Mouse (Mus musculus) heart, embryonic 10.5 days (tissue): ENCODE results near the gene Serpine2. TPM values are rescaled to one million over a fixed set of nuclear protein-coding genes. Genes with fewer than 3 reads are reported as not detected.

Experiments used
- DNase-seq: peaks from one replicate; pipeline ENCODE4 v3.0.0-alpha.2; 2017; ENCODE audit warnings: low spot score
- H3K27ac ChIP-seq: fragments of 300-500 bp; sonication (generic); 2 replicates; pipeline ENCODE4 v1.5.1; 2016; ENCODE audit warnings: mild to moderate bottlenecking
- H3K27me3 ChIP-seq: fragments of 300-500 bp; sonication (generic); 2 replicates; pipeline ENCODE4 v1.6.1; 2016; ENCODE audit warnings: mild to moderate bottlenecking; ENCODE audit not compliant: poor library complexity, insufficient read depth, severe bottlenecking
- H3K36me3 ChIP-seq: fragments of 300-500 bp; sonication (generic); 2 replicates; pipeline ENCODE4 v1.6.1; 2016; ENCODE audit warnings: mild to moderate bottlenecking, moderate library complexity
- H3K4me1 ChIP-seq: fragments of 300-500 bp; sonication (generic); 2 replicates; pipeline ENCODE4 v1.6.1; 2016; ENCODE audit warnings: mild to moderate bottlenecking
- H3K4me3 ChIP-seq: fragments of 300-500 bp; sonication (generic); 2 replicates; pipeline ENCODE4 v1.5.1; 2016; ENCODE audit warnings: mild to moderate bottlenecking, moderate library complexity
- H3K9me3 ChIP-seq: fragments of 300-500 bp; sonication (generic); 2 replicates; pipeline ENCODE4 v1.6.1; 2016; ENCODE audit warnings: mild to moderate bottlenecking, moderate library complexity
- WGBS: fragments of 180-500 bp; shearing (Covaris S2); methylation state at CpG from one replicate; pipeline ENCODE4 v1.1.7; 2016; 5-methylcytosine and 5-hydroxymethylcytosine counted together
- polyA plus RNA-seq: library from polyadenylated mRNA; unstranded; fragments of >200 nt; fragmentation: Nextera tagmentation; extraction: Ambion mirVana; gene quantifications from 2 replicates; pipeline ENCODE4 v1.2.1, GENCODE M21; 2016

Serpine2 gene
- polyA plus RNA-seq = 112 and 136 TPM in 2 replicates

DNA sequence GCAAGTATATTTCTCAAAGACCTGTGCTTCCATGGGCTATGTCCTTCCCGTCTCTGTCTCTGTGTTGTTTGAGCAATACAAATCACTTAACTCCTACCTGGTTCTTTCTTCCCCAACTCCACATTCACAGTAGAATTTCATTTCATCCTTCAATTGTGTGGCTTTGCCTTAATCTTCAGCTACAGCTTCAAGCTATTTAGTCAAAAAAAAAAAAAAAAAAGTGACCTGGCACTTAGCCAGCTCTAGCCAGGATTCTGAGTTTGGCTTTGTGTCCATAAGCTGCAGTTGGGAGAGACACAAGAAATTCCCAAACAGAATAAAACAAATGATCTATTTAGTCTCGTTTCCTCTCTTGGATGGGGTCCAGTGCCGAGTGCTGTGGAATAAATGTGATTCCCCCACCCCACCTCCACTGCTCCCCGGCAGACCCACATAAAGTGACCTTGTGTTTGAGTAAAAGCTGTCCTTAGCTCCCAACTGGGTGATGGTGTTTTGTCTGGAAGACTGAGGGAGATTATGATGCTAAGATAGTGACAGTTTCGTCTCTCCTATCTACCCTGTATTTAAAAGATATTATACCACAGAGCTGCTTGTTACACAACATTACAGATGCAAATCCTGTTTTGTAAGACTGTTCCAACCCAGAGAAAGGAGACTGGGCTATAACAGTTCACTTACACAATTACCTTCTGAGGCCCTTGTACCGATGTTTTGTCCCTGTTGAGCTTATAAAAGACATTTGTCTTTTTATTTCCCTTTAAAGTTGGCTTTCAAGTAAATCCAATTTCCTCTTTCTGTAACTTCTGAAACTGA, at the start of gene Serpine2:
Gene Serpine2, minus strand, starts transcription at position 51 of the 813 bp plus-strand sequence.
- no peaks in the 10 kb centered on the region for H3K9me3 ChIP-seq
- no peak for DNase-seq
- no peaks in the 10 kb centered on the region for H3K36me3 ChIP-seq
- peaks cover 37% of the 10 kb centered on the region for H3K4me1 ChIP-seq
- no peaks in the 10 kb centered on the region for H3K27me3 ChIP-seq
- 62% methylated on average over 6 of the region's 6 CpGs for WGBS
- no peak within 1 kb of the TSS for H3K4me3 ChIP-seq
- peak within 1 kb of the TSS; percentile 62; the same call in 1 of the 2 replicates for H3K27ac ChIP-seq

GRCm38 (mm10) chr1:79907811-79908210, 46.8 kb upstream of the Serpine2 start:
- H3K36me3 ChIP-seq = no peaks in the 10 kb centered on the region
- no peaks in the 10 kb centered on the region for H3K4me1 ChIP-seq
- H3K27ac ChIP-seq = no peak overlapping the region
- H3K9me3 ChIP-seq = no peaks in the 10 kb centered on the region; the same call in 1 of the 2 replicates
- 57% methylated on average over 4 of the region's 4 CpGs for WGBS
- no peaks in the 10 kb centered on the region for H3K27me3 ChIP-seq
- H3K4me3 ChIP-seq = no peak overlapping the region
- DNase-seq = no peak

DNA sequence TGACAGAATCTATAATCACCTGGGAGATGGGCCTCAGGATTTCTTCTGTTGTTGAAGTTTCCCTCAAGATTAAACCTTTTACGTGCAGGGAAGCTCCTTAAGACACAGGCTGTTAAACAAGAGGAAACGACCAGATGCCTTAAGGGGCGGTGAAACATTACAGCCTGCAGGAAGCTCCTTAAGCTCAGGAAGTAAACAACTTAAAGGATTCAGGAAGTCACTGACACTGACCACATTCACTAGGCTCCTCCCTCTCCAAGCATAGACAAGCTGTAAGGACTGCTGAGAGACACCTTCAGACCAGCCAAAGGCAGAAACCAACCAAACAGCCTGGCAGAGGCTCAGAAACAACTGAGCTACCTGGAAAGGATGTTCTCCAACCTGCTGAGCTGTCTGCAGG, 44.3 kb upstream of the Serpine2 start:
- H3K36me3 ChIP-seq = no peaks in the 10 kb centered on the region
- H3K27ac ChIP-seq = no peak overlapping the region
- H3K27me3 ChIP-seq = no peaks in the 10 kb centered on the region
- 54% methylated on average over 3 of the region's 3 CpGs for WGBS
- H3K4me1 ChIP-seq = no peaks in the 10 kb centered on the region
- no peak for DNase-seq
- H3K4me3 ChIP-seq = no peak overlapping the region
- H3K9me3 ChIP-seq = no peaks in the 10 kb centered on the region; the same call in 1 of the 2 replicates

GRCm38 (mm10) chr1:79902901-79903300, 41.9 kb upstream of the Serpine2 start:
- no peak for DNase-seq
- Histone ChIP-seq H3K4me3 (no peak overlapping the region), H3K4me1 (no peaks in the 10 kb centered on the region), H3K27ac (no peak overlapping the region), H3K9me3 (no peaks in the 10 kb centered on the region; the same call in 1 of the 2 replicates), H3K27me3 (no peaks in the 10 kb centered on the region), H3K36me3 (no peaks in the 10 kb centered on the region)
- 66% methylated on average over 2 of the region's 2 CpGs for WGBS

GRCm38 (mm10) chr1:79882648-79883047, 21.7 kb upstream of the Serpine2 start:
- peak; percentile 77 for DNase-seq
- Histone ChIP-seq H3K27me3 (no peaks in the 10 kb centered on the region), H3K9me3 (no peaks in the 10 kb centered on the region), H3K4me3 (no peak overlapping the region), H3K36me3 (no peaks in the 10 kb centered on the region), H3K4me1 (peaks cover 20% of the 10 kb centered on the region), H3K27ac (0 out of 2 replicates have a peak overlapping the region, but pooled peaks have one; percentile 4)
- 9% methylated on average over 3 of the region's 3 CpGs for WGBS

- 59% methylated on average over 3 of the region's 3 CpGs for WGBS
- no peak for DNase-seq
- H3K4me1 ChIP-seq = no peaks in the 10 kb centered on the region
These were observed 13.8 kb upstream of the Serpine2 start for GRCm38 (mm10) chr1:79874741-79875140.

GRCm38 (mm10) chr1:79860411-79861039, 455 bp downstream of the Serpine2 start:
- Histone ChIP-seq H3K27me3 (no peaks in the 10 kb centered on the region), H3K27ac (peak overlapping the region; percentile 62; the same call in 1 of the 2 replicates), H3K4me3 (no peak overlapping the region), H3K4me1 (peaks cover 43% of the 10 kb centered on the region), H3K9me3 (no peaks in the 10 kb centered on the region), H3K36me3 (no peaks in the 10 kb centered on the region)
- 29% methylated on average over 12 of the region's 12 CpGs for WGBS
- DNase-seq = no peak

More at GRCm38 (mm10) chr1:79874741-79875140, 13.8 kb upstream of the Serpine2 start:
- Histone ChIP-seq H3K27ac (no peak overlapping the region), H3K36me3 (no peaks in the 10 kb centered on the region), H3K27me3 (no peaks in the 10 kb centered on the region), H3K9me3 (no peaks in the 10 kb centered on the region), H3K4me3 (no peak overlapping the region)

DNA sequence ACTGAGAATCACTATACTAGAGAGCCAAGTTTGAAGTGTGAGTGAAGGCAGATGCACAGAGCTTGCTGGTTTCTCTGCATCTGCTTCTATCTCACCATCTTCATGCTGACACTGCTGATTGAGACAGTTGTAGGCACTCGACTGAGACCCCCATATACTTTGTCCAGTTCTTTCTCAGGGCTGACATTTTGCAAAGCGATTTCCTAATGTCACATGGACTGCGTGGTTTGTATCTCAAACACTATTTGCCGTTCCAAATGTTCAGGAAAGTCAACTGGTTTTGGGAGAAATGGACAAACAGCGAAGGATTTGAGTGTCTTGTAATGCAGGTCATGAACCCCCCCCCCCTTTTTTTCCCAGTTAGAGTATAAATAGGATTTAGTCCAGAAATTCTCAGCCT, 1.0 kb downstream of the Serpine2 start:
- H3K36me3 ChIP-seq = no peaks in the 10 kb centered on the region
- no peak for DNase-seq
- H3K4me3 ChIP-seq = no peak overlapping the region
- H3K27ac ChIP-seq = no peak overlapping the region
- no peaks in the 10 kb centered on the region for H3K9me3 ChIP-seq
- peaks cover 43% of the 10 kb centered on the region for H3K4me1 ChIP-seq
- H3K27me3 ChIP-seq = no peaks in the 10 kb centered on the region
- 80% methylated on average over 5 of the region's 5 CpGs for WGBS

GRCm38 (mm10) chr1:79859026-79859425, 2.0 kb downstream of the Serpine2 start:
- Histone ChIP-seq H3K4me3 (peak overlapping the region; percentile 88), H3K9me3 (no peaks in the 10 kb centered on the region), H3K27ac (peak overlapping the region; percentile 94), H3K4me1 (peaks cover 43% of the 10 kb centered on the region), H3K27me3 (no peaks in the 10 kb centered on the region), H3K36me3 (no peaks in the 10 kb centered on the region)
- no peak for DNase-seq
- 22% methylated on average over 4 of the region's 4 CpGs for WGBS

DNA sequence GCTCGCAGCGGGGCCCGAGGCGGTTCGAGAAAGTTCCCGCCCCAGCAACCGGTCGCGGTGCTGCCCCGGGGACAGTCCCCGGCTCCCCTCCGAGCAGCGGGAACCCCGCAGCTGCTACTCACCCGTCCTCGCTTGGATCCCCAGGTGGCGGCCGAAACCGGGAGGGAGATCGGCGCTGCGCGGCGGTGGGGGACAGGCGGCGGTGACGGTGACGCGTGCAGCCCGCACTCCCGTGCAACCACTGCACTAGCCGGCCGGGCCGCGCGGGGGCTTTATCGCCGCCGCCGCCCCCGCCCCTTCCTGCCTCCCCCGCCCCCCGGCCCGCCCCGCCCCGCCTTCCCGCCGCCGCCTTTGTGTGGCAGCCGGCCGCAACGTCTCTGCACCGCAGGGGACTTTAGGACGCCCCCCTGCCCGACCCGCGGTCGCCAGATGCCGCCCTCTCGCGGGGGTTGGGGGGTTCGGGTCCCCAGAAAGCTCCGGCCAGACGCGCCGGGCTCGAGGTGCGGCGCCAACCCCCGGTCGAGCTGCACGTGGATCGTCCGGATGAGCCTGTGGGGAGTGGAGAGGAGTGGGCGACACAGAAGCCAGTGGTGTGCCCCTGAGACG, 2.5 kb downstream of the Serpine2 start:
- no peaks in the 10 kb centered on the region for H3K9me3 ChIP-seq
- peaks cover 43% of the 10 kb centered on the region for H3K4me1 ChIP-seq
- peak overlapping the region; percentile 94 for H3K27ac ChIP-seq
- H3K27me3 ChIP-seq = no peaks in the 10 kb centered on the region
- under 1% methylated on average over 64 of the region's 76 CpGs for WGBS
- H3K4me3 ChIP-seq = peak overlapping the region; percentile 88
- H3K36me3 ChIP-seq = no peaks in the 10 kb centered on the region
- peak; percentile 80 for DNase-seq

DNA sequence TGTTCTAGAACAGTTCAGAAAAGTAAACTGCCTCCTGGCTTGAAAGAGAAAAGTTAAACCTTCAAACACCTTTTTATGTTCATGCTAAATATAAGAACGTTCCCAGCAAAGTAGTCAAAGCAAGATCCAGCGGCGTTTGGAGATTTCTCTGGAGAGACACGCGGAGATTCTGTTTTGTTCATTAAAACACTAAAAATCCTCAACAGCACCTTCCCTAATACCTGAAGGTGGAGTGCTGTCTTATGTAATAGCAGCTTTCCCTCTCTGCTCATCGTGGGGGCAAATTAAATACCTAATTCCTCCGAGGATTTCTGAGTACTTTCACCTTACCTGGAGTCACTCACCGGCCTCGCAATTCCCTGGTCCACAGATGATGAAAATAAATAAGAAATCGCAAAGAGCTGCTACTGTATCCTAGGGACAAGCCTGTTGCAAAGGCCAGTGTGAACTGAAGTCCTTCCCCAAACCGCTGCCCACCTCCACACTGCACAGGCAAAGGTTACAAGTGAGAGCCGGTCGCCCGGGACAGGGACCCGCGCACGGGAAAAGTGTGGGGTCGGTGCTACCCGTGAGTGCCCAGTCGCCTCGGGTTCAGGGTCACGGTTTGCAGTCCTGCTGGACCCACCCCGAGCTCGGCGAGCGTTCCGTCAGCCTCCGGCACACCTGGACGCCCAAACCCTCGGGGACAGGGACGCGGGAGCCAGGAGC, 3.1 kb downstream of the Serpine2 start:
- DNase-seq = peak; percentile 80

GRCm38 (mm10) chr1:79856756-79857155, 4.2 kb downstream of the Serpine2 start:
- Histone ChIP-seq H3K36me3 (no peaks in the 10 kb centered on the region), H3K27ac (no peak overlapping the region), H3K4me1 (peaks cover 43% of the 10 kb centered on the region), H3K9me3 (no peaks in the 10 kb centered on the region), H3K4me3 (no peak overlapping the region), H3K27me3 (no peaks in the 10 kb centered on the region)
- WGBS = 53% methylated on average over 4 of the region's 4 CpGs
- DNase-seq = no peak

More for the DNA sequence above, 3.1 kb downstream of the Serpine2 start:
- H3K4me1 ChIP-seq = peaks cover 43% of the 10 kb centered on the region
- 3% methylated on average over 32 of the region's 32 CpGs for WGBS
- H3K4me3 ChIP-seq = peak overlapping the region; percentile 88
- H3K9me3 ChIP-seq = no peaks in the 10 kb centered on the region
- H3K27ac ChIP-seq = peak overlapping the region; percentile 94
- no peaks in the 10 kb centered on the region for H3K36me3 ChIP-seq
- H3K27me3 ChIP-seq = no peaks in the 10 kb centered on the region
